Mouse (Mus musculus) lung, adult 18-20 months (tissue): ENCODE results near the gene Klhl34.

Experiments used
- DNase-seq, 2 experiments: peaks; one replicate each; pipeline ENCODE4 v3.0.0; 2022; ENCODE audit warnings: mixed read lengths in 2 of 2

Gene Klhl34

GRCm38 (mm10) chrX:157818207-157818920, at the start of gene Klhl34:
Gene Klhl34, plus strand, starts transcription at chrX:157818435.
- no peak for DNase-seq

GRCm38 (mm10) chrX:157801669-157802068, 16.6 kb upstream of the Klhl34 start:
- no peak for DNase-seq

GRCm38 (mm10) chrX:157809721-157810120, 8.5 kb upstream of the Klhl34 start:
- DNase-seq, result no peak

GRCm38 (mm10) chrX:157817571-157818206, 546 bp upstream of the Klhl34 start:
- no peak for DNase-seq

GRCm38 (mm10) chrX:157818921-157819260, 656 bp downstream of the Klhl34 start:
- no peak for DNase-seq

GRCm38 (mm10) chrX:157829983-157830382, 11.7 kb downstream of the Klhl34 start:
- no peak for DNase-seq
